Mouse (Mus musculus) cerebellum, postnatal 10 days (tissue): ENCODE results near the gene Phactr1.

Source experiments
- DNase-seq, 2 experiments: peaks; one replicate each; pipeline ENCODE4 v3.0.0; 2021; ENCODE audit warnings: mixed read lengths in 2 of 2

Phactr1 gene

DNA sequence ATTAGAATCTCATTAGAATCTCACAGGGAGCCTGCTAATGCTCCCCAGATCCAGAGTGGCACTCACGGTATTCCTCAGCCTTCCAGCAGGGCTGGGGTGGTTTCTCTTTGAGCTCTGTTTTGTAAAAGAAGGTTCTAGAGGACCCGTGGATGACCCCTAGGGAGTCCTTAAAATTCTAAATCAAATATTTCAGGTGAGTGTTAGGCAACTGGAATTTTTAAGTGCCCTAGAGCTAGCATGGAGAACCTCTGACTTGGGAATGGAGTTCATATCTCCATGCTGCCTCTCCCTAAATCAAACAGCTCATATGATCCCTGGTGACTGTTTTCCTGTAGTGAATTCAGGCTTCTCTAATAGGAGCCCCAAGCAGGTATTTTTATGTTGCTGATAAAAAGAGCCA lies 197.9 kb downstream of the Phactr1 start:
- DNase-seq: no peak

DNA sequence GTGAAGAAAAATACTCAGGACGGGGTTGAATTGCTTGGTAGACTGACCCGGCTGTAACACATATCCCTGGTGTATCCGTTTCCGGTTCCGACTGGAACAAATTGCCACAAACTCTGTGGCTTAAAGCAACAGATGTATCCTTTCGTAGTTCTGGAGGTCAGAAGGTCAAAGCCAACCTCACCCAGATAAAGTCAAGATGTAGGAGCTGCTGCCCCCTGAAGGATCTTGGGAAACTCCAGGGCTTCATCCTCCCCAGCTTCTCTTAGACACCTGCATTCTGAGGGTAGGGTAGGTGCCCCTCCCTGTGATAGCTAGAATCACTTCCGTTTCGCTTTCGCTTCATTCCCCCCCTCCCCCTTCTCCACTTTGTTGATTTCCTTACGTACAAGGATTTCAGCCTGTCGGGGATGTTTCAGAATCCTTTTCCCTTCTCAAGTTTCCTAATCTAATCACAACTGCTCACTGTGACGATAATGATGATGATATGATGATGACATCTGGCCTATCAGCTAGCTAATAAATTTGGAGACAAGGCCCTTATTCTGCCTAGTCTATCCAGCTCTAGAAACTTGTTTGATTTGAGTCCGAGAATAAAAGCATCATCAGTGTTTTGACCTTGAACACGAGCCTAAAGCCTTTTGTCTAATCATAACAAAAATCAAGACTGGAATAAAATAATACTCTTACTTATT lies 203.8 kb downstream of the Phactr1 start:
- no peak for DNase-seq

DNA sequence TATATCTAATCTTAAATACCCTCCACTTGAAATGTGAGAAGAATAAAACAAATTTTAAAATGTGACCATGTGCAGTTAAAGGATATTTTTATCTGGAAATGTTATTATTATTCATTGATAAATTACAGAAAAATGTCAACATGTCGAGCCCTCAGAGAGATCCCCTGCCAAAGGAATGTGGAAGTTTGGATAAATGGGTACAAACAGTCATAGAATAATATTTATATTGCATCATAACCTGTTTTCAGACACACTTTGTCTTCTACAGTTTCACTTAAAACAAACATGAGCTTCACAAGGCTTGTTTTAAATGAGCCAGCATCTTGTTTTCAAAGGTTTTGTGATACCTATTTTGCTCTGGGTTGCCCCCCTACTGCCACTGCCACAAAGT lies 204.3 kb downstream of the Phactr1 start:
- DNase-seq: no peak

DNA sequence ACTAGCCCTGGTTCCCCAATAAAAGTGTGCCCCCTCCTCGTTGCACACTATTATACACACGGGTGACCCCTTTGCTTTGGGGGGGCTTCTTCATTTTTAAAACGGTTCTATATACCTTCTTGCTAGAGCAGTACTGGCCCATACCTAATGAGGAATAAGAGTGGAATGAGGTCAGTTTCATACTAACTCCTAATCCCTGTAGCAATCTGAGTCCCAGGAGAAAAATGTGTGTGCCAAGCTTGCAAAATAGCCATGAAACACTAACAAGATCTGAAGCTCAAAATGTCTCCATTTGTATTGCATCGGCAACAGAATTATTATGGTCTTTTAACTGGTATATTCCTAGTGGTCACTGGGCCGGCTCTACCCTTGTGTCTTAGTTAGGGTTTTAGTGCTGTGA lies 207.3 kb downstream of the Phactr1 start:
- no peak for DNase-seq

DNA sequence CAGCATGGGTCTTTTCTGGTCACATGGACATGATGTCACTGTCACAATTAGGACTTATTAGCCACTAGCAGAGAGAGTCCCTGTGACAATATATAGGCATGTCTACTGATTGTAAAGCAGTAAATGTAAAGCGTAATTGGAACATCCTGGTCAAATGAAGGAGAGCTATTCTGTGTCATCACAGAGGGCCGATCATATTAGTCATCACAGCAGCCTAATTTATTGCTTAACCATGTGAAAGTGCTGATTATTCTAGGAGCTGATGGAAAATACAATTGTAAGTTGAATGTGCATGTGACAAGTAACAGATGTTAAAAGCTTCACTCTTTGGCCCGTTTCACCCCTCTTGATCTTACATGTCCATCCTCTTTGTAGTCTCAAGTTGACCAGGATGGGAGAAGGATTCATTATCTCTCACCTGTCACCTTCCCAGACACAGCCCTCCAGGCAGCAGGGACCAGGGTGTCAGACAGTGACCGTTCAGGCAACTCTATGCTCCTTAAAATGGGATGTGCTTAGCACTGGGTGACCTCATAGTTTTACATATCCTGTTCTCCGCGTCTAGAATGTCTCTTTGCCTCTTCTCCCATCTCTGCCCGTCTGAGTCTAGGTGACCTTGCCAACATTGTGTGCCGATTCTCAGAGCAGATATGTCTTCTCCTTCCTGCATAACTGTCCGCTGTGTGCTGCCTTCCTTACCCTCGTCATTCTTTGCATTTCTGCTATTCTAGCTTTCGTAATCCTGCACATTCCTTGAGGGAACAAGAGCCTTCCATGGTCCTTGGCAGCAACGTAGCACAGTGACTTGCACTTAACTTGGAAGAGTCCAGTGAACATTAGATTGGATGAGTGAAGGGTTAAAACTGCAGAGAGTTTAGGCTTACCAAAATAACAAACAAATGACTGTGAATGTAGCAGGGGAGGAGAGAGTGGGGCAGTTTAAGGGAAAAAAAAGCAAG lies 209.4 kb downstream of the Phactr1 start:
- DNase-seq: no peak

DNA sequence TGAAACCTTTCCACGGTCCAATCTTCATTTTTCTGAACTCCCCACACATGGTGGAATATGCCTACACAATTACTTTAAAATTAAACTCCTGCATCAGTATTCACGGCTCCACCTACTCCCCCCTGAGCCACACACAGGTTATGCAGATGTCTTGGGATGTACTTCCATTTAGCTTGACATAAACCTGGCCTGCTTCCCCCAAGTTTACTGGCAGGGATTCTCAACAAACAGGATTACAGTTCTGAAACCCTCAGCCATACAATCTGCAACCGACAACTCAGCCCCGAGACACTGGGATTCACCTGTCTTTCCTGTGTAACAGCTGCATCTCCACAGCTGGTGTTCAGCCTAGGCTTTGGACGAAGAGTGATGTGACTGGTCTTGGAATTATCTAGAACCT lies 210.2 kb downstream of the Phactr1 start:
- DNase-seq: no peak

DNA sequence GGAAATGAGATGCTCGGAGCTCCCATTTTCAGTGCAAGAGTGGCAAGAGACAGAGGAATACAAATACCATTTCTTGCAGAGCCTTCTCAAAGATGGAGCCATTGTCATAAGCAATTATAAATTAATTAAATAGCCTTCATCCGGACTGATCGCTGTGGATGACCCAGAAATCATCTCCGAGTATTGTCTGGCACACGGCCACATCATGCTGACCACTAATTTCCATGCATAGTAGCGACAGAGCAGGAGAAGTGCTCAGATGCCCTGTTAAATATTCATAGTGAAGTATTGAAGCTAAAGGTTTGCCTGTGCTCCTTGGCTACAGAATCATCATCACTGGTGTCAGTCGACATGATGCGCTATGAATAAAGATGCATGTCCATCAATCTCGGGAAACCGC lies 213.6 kb downstream of the Phactr1 start:
- DNase-seq: peak; percentile 64 to 68

DNA sequence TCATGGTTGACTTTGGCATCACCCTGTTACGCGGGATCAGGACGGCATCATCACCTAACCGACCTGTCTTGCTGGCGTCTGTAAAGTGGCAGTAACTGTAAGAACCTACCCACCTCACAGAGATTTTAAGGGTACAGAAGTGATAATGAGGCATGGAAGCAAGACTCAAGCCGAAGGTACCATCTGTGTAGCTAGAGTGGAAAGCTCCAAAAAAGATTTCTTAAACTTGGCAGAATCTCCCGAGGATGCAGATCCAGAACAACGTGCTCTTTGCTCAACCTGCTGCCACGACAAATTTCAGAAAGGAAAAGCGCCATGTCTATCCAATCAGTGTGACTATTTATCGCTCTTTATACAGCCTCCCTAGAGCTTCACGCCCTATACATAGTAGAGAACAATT lies 214.2 kb downstream of the Phactr1 start:
- DNase-seq: no peak

DNA sequence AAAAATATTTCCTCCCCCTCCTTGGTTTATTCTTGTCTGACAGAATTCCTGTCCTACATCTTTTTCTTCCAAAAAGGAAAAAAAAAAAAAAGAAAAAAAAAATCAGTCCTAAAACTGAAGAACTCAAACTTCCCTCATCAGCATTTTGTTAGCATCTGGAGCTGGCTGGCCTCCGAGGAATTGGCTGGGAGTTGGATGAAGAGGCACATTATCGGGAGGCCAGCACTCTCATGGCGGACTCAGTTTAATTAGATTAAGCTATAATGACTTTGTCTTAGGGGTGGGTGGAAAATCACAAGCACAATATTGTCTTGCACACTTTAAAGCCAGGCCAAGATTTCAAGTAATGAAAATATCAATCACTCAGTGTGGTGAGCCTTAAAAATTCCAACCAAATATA lies 215.6 kb downstream of the Phactr1 start:
- DNase-seq: no peak

DNA sequence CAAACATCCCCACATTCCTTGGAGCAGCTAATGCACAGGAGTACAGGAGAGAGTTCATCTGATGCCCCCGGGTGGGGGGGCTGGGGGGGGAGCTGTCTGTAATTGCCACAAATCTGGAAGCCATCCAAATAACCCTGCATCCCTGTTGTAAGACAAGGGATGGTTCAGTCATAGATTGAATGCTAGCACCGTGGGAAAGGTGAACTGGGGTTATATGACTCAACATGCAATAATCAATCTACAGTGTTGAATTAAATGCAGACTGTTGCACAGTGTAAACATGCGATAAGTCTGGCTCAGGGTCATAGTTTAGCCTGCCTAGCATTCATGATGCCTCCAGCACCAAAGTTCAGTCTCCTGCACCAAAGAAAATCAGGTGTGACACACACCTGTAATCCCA lies 219.2 kb downstream of the Phactr1 start:
- no peak for DNase-seq

DNA sequence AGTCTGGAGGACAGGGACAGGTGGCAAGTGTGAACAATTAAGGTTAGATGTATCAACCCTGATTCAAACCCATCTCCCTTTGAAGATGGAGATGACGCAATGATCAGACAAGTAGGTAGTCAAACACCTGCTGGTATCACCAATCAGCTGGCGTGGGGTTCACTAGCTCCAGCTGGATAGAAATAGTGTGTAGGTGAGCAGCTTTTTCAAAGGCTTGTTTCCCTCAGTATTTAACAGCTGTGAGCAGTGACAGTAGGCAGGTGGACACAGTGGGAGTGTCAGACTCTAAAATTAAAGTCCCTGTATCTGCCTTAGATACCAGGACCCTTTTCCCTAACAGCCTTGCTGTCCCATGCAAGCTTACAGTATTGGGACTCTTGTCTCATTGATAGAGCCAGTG lies 221.4 kb downstream of the Phactr1 start:
- DNase-seq: no peak

DNA sequence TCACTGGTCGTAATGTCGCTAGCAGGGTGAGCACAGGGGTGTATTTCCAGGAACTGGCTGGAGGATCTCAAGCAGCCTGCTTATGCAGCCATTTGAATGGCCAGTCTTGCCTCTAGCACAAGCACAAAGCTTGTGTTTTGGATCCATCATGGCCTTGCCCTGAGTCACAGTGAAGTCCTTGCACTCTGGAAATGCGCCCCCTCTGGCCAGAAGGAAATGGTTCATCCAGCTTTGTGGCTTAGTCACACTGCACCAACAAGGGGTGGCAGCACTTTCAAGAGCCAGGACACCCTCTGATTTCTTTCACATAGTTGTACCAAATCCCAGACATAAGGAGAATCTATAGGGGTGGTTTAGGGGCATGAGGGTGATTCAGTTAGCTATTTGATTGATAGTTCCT lies 222.4 kb downstream of the Phactr1 start:
- peak in 1 of 2 experiments; percentile 35 for DNase-seq

DNA sequence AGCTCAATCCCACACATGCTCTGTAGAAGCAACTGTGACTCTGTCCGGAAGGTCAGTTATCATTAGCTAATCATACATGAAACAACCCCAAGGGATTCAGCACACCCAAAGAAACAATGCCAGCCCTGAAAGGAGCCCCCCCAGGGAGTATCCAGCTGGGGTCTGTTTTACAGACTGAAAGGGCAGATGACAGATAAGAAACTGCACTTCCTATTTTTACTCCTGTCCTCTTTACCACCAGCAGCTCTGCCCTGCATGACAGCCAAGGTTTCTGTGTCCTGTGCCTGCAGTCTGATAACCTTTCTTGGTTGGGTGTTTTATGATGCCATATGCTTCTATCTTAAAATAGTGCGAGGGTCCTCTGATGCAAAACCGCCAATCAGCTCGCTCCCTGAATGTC lies 225.4 kb downstream of the Phactr1 start:
- peak; percentile 57 to 63 for DNase-seq

DNA sequence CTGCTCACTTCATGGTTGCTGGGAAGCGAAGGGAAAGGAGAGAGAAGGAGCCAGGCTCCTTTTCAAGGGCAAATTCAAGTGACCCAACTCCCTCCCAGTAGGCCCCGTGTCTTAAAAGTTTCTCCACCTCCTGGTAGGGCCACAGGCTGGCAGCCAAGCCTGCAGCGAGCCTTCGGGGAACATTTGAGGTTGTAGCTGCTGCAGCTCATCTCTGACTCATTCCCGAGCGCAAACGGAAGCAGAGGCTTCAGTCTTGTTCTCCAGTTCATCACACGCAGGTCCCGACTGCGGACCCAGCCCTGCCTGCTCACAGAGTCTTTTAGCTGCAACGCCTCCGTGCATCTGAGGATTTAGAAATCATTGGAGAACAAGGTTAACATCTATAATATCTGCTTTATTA lies 226.6 kb downstream of the Phactr1 start:
- DNase-seq: no peak

DNA sequence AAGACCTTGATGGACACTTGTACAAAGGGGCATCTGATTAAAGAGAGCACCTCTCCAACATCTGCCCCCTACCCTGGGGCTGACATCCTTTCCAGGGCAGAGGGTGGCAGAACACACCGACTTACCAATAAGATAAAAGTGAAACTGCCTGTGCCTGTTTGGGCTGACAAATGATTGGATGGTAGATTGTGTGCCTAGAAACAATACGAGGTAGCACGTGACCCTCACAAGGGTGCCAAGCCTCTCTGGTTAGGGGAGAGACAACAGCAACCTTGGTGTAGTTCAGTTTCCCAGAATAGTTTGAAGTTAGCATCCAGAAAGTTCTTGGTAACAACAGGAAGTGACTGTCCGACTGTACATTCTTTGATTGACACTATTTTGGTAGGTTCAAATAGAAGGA lies 234.7 kb downstream of the Phactr1 start:
- no peak for DNase-seq

DNA sequence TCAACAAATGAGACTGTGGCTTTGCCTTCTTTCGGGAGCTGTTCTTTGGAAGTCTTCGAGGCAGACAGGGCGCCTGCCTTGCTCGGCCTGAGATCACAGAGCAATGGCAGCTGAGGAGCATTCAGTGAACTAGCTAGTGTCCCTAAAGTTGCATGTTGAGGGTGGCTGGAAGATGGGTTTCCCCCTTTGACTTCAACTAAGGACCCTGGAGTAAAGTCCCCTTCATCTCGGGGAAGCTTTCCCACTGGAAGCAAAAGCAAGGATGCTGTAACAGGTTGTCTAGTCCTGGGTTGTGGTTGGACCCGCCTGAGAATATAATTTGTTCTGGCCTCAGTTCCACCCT lies 235.4 kb downstream of the Phactr1 start:
- no peak for DNase-seq

DNA sequence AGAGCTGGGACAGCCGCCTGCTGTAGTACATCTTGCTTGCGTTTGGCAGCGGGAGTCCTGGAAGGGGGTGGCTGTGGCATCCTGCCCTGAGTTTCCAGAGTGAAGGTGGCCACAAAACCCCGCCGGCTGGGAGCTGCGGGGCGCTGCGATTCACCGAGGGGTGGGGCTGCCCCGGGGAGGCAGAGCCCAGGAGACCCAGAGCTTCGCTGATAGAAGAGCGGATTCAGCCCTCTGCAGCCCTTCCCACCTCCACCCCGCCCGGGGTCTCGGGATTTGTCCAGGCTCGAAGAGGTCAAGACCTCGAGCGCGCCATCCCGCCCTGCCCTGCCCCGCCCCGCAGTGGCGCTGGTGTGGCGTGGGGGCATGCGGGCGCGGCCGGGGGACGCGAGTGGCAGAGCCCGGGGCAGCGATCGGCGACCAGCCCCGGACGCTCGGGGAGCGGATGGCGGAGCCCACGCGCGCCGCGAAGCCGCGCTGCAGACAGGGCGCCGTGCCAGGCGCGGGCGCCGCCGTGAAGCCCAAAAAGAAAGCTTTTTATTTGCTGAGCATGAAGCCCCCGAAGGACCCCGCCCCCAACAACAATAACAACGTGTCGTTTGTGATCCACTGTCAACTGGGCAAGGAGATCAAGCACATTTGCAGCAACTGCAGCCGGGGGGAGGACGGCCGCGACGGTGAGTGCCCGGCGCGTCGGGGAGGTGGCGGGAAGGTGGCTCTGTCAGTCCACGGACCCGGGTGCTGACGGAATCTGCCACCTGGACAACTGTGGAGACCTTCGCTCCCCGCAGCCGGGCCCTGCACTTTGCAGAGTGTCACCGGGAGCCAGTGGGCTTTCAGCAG lies 236.0 kb downstream of the Phactr1 start:
- DNase-seq: peak; percentile 81 to 84

DNA sequence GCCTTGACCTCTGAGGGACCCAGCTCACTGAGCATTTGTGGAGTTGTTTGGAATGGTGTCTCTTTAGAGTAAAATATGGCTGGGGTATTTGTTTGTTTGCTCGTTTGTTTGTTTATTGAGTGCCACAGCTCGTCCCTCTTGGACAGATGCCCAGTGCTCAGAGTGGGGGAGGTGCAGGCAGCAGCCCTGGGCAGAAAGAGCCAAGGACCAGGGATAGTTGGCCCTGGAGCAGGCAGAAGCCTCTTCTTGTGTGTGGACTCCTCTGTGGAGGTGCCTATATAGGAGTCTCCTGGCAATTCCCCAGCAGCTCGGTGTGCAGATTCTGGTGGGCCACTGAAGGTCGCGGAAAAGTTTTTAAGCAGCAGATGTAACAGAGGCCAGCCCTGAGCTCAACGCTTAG lies 236.8 kb downstream of the Phactr1 start:
- peak; percentile 92 to 93 for DNase-seq

DNA sequence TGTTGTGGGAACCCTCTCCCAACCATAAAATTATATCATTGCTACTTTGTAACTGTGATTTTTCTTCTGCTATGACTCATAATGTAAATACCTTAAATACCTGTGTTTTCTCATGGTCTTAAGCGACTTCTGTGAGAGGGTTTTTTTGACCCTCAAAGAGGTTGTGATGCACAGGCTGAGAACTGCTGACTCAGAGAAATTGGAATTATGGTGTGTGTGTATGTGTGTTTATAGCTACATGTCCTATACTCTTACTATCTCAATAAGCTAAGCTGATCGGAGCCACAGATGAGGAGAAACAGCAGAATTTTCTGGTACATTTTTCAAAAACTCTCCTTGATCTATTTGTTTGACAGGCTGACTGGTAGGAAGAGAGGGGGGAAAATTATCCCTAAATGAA lies 239.6 kb downstream of the Phactr1 start:
- no peak for DNase-seq

DNA sequence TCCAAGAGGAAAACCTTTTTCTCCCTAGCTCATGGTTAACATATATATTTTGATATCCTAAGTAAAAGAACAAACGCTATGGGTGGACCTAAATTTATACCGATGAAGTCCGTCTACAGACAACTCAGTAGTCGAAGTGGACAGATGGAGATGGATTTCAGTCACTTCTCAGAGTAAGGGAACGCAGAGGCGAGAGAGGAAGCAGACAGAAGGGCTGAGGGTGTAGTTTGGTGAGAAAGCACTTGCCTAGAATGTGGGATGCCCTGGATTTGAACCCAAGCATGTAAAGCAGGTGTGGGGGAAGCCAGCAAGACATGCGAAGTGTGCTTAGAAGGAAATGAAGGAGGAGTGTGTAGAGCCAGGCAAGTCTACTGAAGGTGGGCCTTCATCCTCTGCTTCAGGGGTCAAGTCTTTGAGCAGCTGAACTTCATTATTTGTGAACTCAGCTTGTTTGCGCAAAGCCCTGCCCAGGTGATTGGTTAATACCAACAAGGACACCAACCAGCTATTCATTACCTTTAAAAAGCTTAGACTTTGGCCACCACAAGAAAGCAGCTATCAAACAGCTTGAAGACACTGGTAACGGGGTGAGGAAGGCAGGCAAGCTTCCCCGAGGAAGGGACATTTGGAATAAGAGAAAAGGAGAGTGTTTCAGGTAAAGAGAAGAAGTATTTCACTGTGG lies 241.5 kb downstream of the Phactr1 start:
- no peak for DNase-seq

DNA sequence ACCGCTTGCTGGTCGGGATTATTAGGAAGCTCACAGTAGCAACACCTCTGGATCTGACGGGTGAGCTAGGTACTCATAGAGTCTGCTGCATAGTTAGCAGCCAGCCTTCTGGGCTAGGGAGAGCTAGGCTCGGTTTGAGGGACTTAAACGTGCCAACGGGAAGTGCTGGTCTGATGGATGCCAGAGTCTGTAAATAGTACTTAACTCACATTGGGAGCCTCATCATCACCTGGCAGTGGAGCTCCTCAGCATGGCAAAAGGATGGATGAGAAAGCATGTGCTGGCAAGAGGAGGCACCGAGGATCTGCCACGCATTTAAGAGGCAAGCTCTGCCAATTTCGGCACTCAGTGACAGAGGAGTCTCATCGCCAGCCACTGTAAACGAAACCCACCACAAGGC lies 247.4 kb downstream of the Phactr1 start:
- no peak for DNase-seq

DNA sequence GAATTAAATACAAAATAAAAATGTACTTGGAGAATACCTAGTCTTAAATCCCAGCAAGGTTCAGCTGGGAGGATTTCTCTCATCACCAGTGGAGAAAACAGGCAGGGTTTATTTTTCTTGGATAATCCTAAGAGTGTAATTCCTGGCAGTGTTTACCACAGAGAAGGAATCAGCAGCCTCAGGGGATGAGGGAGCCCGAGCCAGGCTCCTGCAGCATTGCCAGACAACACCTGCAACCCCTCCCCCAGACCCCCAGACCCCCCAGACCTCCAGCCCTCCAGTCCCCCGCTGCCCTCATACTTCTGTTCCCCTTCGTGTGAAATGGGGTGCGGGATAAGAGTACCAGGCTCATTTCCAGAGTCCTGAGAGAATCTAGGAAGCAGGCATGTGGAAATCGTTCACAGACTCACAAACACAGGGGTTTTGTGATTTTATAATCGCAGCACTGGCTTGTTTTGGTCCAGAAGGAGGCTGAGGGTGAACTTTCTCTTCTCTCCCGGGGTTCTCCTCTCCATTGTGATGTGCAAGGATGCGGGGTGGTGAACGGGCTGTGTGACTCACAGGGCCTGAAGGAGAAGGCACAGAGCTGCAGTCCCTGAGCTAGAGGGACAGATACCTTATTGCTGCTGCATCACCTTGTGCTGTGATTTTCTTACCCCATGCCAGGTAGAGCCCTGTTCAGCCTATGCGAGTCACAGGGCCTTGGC lies 249.3 kb downstream of the Phactr1 start:
- DNase-seq: peak in 1 of 2 experiments; percentile 28
